Mouse (Mus musculus): ENCODE results near the gene Gna12. TPM values are rescaled to one million over a fixed set of nuclear protein-coding genes. Genes with fewer than 3 reads are reported as not detected.

Gene Gna12
- polyA plus RNA-seq, 1 experiment: 31.3 TPM

DNA sequence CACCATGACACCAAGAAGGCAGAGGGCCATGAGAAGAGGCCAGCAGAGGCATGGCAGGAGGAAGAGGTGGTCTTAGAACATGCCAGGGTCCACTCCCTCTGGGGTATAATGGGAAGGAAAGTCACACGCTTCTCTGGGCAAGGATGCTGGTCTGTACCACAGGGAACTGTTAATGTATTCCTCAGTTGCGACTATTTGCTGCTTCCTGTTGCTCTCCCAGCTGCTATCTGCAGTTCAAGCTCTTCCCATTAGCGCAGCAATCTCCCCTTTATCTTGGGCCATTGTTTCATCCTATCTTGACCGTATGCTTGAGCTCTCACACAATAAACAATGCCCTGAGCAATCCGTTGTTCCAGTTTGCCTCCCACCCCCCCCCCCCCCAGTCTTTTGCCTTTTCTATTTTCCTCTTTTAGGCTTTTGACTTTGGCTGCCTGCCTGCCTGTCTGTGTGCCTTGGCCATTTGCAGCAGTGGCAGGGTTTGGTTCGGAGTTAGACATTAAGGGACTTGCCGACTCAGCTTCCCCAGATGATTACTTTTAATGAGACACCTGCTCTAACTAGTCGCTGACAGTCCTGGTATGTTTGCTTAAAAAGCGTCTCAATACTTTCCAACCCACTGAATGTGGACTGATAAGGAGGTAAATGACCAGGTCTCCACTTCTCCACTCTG lies 15.0 kb downstream of the Gna12 start:
- no peak for TF ChIP-seq GATA1 (IDR thresholded peaks at IDR 0.05; ENCODE audit: low read length)

DNA sequence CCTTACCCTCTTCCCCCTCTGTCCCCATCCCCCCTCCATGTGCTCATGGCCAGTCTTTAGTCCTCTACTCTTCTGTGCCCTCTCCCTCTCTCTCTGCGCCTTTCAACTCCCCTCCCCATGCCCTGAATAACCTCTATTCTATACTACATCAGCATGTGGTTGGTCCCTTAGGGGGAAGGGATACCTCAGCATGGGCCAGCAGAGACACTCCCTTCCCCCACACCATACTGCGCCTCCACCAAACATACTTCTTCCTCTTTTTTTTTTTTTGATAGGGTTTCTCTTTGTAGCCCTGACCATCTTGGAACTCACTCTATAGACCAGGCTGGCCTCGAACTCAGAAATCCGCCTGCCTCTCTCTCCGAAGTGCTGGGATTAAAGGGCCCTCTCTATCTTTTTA lies 15.8 kb downstream of the Gna12 start:
- no peak for TF ChIP-seq GATA1 (IDR thresholded peaks at IDR 0.05; ENCODE audit: low read length)

DNA sequence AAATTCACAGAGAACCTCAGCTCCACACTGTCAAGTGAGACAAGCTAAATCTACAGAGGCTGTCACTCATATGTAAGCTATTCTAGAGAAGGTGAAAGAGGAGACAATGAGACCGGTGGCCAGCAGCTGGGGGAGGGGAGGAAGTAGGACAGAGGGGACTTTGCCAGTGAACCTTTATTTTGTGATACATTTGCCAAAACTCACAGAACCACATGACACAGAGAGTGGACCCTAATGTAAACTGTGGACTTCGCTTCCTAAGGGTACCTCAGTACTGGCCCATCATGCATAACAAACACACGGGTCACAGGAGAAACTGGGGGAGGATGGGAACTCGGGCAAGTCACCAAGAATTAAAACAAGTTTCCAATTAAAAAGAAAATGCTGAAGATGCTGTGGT lies 17.5 kb downstream of the Gna12 start:
- TF ChIP-seq GATA1 (IDR thresholded peaks at IDR 0.05; ENCODE audit: low read length): no peak

DNA sequence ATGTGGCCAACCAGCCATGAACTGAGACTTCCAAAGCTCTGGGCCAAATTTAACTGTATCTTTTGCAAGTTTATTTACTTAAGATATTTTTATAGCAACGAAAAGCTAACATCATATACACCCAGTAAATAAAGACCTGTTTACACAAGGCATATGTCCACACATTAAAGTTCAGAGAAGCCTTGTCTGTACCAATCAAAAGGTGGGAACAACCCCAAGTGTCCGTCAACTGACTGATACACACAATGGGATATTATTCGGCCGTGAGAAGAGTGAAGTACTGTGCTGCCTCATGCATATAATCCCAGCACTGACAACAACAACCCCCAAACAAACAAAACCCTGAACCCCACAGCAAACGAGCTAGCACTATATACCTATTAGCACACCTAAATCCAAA lies 18.2 kb downstream of the Gna12 start:
- TF ChIP-seq GATA1 (IDR thresholded peaks at IDR 0.05; ENCODE audit: low read length): no peak

DNA sequence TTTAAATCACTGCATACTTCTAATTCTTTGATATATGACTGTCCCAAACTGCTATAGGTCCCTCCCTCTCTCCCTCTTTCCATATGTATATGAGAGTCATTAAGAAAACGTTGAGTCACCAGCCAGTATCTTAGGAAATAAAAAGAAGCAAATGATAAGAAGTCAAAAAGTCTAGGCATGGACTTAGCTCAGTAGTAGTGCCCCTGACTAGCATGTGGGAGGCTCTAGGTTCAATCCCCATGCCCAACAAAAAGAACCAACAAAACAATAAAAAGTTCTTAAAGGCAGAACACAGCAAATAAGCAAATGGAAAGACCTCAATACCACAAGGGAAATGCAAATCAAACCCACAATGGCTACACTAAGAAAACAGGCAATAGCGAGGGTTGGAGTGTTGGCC lies 18.8 kb downstream of the Gna12 start:
- TF ChIP-seq GATA1 (IDR thresholded peaks at IDR 0.05; ENCODE audit: low read length): no peak

DNA sequence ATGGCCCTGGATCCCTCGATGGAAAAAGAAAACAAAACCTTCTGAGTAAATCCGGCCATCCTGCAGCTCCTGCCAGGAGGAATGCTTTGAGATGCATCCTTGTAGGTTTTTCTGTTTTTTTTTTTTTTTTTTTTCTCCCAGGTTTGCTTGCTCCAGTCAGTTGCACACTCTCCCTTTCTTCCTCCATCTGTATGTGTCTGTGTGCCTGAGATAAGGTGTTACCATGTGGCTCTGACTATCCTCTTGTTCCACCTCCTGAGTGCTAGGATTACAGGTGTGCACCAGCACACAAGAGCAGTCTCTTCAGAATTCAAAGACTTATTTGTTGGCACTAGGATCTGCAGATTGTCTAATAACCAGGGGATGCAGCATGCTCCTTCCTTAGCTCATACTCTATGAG lies 23.3 kb downstream of the Gna12 start:
- TF ChIP-seq GATA1 (IDR thresholded peaks at IDR 0.05; ENCODE audit: low read length): no peak

DNA sequence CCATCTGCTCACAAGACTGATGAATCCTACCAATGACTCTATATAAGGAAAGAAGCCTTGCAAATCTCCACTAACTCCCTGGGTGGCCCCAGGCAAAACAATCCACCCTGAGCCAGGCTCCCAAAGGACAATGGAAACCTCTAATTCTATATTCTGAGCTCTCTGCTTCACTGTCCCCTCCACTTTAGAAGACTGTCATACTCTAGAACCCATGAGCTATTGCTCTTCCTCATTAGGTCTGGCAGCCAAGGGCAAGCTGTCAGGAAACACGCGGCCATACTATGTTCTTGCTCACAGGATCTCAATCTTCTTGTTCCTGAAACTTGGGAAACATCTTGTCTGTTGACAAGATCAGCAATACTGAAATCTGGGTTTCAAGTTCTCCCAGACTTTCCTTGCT lies 24.0 kb downstream of the Gna12 start:
- no peak for TF ChIP-seq GATA1 (IDR thresholded peaks at IDR 0.05; ENCODE audit: low read length)

DNA sequence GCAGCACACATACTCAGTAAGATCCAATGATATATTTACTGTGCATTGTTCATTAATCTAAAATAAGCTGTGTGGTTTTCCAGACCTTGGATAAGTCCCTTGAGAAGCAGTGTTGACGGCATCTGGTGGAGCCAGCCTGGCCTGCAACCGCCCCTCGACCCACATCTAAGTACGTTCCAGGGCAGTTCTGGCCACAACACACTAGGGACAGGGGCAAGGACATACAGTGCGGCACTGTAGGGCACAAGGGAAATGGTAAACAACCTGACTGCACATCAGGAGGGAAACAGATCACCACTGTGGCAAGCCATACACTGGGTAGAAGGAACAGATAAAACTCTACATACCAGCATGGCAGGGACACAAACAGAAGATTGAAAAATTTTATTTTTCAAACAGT lies 28.4 kb downstream of the Gna12 start:
- TF ChIP-seq GATA1 (IDR thresholded peaks at IDR 0.05; ENCODE audit: low read length): no peak

DNA sequence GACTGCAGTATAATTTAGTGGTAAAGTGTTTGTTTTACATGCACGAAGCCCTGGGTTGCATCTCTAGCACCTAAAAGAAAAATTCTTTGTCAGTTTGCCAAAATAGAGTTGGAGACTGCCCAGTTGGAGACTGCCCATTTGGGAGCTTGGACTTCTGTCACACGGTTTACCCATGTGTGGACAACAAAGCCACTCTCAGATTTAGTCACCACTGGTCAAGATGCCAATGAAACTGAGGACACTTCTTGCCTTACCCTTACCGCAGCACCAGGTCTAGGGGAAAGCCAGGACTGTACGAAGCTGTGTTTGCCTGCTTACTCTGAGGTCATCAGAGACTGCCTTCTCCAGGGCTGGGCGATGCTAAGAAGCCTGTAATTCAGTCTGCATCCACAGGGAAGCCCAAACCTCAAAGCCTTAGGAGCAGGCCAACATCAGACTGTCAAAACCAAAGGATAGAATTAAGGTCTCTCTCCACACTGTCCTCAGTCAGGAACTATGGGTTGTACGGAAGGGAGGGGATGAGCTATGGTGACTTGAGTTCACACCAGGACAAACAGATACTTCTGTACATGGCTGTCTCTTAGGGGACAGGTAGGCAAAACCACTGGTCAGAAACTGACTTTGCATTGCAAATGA lies 29.8 kb downstream of the Gna12 start:
- no peak for TF ChIP-seq GATA1 (IDR thresholded peaks at IDR 0.05; ENCODE audit: low read length)

DNA sequence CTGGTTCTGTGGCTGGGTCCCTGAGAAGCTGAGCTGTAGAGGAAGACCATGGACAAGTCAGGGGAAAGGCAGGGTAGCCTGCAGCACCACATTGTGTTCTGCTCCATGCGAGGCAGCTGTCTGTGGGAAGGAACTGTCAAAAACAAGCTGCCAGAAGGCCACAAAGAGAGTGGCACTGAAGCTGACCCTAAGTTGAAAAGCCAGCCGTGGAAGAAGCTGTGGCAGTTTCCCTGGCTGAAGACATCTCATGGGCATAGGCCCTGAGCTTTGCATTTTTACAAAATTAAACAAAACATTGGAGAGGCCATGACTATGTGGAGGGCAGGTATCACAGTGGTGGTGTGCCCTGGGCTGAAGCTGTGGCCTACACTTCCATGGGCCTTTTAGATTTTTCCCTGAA lies 31.0 kb downstream of the Gna12 start:
- no peak for TF ChIP-seq GATA1 (IDR thresholded peaks at IDR 0.05; ENCODE audit: low read length)

DNA sequence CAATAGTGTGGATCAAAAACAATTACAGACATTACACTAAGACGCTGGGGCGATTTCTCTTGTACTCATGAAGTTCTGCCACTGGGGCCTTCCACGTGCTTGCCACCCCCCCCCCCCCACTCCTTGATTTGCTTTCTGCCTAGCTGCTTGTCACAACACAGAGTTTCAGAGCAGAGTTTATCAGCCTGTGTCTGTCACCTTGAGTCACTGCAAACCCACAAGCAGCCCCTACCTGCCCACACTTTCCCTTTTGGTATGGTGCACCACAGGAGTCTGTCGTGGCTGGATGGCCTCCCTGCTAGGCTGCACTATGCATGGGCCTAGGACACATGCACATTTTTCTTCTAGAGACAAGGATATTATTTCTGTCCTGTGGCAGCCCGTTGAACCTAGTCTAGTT lies 31.5 kb downstream of the Gna12 start:
- no peak for TF ChIP-seq GATA1 (IDR thresholded peaks at IDR 0.05; ENCODE audit: low read length)

DNA sequence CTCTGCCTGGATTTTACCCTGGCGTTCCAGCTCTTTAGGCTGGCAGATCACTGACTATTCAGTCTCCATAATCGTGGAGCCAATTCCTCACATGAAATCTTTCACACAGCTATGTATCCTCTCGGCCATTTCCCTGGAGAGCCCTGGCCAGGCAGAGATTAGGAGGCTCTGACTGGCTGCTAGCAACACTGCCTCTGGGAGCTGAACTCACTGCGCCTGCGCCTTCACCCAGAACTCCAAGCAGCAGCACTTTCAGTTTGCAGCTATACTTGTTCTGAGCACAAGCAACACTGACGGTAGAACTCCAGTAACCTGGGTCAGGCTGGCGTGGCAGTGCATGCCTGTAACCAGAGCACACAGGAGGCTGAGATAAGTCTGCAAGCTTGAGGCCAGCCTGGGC lies 32.1 kb downstream of the Gna12 start:
- no peak for TF ChIP-seq GATA1 (IDR thresholded peaks at IDR 0.05; ENCODE audit: low read length)

DNA sequence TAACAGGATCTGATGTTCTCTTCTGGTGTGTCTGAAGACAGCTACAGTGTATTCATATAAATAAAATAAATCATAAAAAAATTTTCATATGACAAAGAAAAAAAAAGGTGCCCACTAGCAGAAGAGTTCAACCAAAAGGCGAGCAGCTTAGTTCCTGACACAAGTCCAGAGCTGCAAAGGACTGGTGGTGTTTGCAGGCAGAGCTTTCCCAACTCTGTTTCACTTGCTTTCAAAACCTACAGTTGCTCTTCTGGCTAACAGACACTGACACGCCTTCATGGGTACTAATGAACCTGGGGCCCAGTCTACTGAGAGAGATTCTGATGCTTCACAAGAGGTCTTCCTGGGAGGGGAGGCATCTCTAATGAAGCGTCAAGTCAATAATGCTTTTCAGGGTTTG lies 34.2 kb downstream of the Gna12 start:
- no peak for TF ChIP-seq GATA1 (IDR thresholded peaks at IDR 0.05; ENCODE audit: low read length)

DNA sequence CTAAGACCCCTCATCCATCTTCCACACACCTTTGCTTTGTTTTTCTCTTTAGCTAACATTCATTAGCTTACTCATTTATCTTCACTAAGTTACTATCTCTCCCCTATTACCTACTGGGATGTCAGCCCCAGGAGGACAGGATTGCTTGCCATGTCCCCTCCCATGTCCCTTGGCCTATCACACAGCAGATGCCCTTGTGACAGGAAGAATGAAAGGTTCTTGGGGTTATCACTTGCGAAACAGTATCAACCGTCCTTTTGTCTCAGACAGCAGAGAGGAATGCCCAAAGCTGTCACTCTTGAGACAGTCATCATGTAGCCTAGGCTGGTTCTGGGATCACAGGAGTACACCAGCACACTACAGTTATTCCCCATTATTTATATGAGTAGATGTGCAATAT lies 35.1 kb downstream of the Gna12 start:
- TF ChIP-seq GATA1 (IDR thresholded peaks at IDR 0.05; ENCODE audit: low read length): no peak

DNA sequence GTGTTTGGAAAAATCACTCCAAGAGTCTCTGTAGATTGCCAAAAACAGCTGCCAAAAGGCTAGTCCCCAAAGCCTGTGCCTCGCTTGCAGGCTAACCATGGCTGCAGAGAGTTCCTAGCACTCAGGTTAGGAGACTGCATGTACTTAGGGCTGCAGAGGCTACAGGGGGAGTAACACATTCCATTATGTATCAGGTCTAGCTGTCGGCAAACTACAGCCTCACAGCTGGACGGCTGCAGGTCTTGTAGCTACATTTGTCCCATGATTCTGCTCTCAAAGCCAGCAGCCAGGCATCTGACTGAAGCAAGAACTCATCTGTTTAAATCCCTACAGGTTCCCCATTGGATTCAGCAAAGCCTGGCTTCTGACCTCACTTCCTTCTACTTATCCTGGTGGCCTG lies 35.5 kb downstream of the Gna12 start:
- TF ChIP-seq GATA1 (IDR thresholded peaks at IDR 0.05; ENCODE audit: low read length): no peak

DNA sequence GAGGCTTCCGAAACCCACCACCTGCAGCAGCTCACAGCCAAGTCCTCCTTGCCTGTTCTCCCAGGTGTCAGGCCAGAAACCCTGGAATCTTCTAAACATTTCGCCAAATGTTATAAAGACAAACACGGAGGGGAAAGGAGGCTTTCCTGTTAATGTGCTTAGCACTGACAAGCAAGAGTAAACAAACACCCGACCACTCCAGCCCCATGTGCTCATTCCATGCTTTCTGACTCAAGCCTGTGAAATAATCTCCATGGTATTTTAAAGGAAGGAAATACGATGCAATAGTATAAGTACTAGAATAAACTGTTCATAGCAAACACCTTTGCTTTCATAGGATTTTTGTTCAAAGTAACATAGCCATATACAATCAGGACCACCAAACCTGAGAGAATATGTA lies 38.0 kb downstream of the Gna12 start:
- TF ChIP-seq GATA1 (IDR thresholded peaks at IDR 0.05; ENCODE audit: low read length): no peak
